Mouse (Mus musculus) limb, embryonic 14.5 days (tissue): ENCODE measurements around the gene Sod3. TPM values are rescaled to one million over a fixed set of nuclear protein-coding genes. Genes with fewer than 3 reads are reported as not detected.

ENCODE experiments used
- ATAC-seq: fragments of 200-750 bp; cut with Nextera tagmentation; 2 replicates; pipeline ENCODE4 v1.8.0; 2017; ENCODE audit warnings: low read depth, moderate number of reproducible peaks, moderate TSS enrichment; ENCODE audit not compliant: low FRiP score
- DNase-seq: peaks from one replicate; pipeline ENCODE4 v3.0.0-alpha.2; 2015; ENCODE audit warnings: low spot score
- H3K27ac ChIP-seq: fragments of 300-500 bp; sonication (generic); replicated peaks from 2 replicates; pipeline ENCODE4 v1.5.1; 2014; ENCODE audit warnings: low read depth, mild to moderate bottlenecking, low read length, moderate library complexity, mixed read lengths
- H3K27me3 ChIP-seq: fragments of 300-500 bp; sonication (generic); 2 replicates; pipeline ENCODE4 v1.6.1; 2014; ENCODE audit warnings: low read length, mixed read lengths; ENCODE audit not compliant: control insufficient read depth, insufficient read depth
- H3K36me3 ChIP-seq: fragments of 300-500 bp; sonication (generic); 2 replicates; pipeline ENCODE4 v1.6.1; 2014; ENCODE audit warnings: mild to moderate bottlenecking, low read length, moderate library complexity, mixed read lengths; ENCODE audit not compliant: control insufficient read depth, insufficient read depth
- H3K4me1 ChIP-seq: fragments of 300-500 bp; sonication (generic); 2 replicates; pipeline ENCODE4 v1.6.1; 2014; ENCODE audit warnings: antibody characterized with exemption, low read length, mixed read lengths; ENCODE audit not compliant: control insufficient read depth, insufficient read depth
- H3K4me2 ChIP-seq: fragments of 300-500 bp; sonication (generic); replicated peaks from 2 replicates; pipeline ENCODE4 v1.6.1; 2014; ENCODE audit warnings: low read depth, mild to moderate bottlenecking, low read length, moderate library complexity; ENCODE audit not compliant: severe bottlenecking
- H3K4me3 ChIP-seq: fragments of 300-500 bp; sonication (generic); replicated peaks from 2 replicates; pipeline ENCODE4 v1.5.1; 2014; ENCODE audit warnings: low read length
- H3K9ac ChIP-seq: fragments of 300-500 bp; sonication (generic); 2 replicates; pipeline ENCODE4 v1.6.1; 2014; ENCODE audit warnings: mild to moderate bottlenecking, low read depth, low read length, moderate library complexity; ENCODE audit not compliant: severe bottlenecking
- H3K9me3 ChIP-seq: fragments of 300-500 bp; sonication (generic); 2 replicates; pipeline ENCODE4 v1.6.1; 2016; ENCODE audit warnings: low read length; ENCODE audit not compliant: control insufficient read depth
- POLR2A ChIP-seq: fragments of 200-500 bp; IDR thresholded peaks from 2 replicates; pipeline ENCODE4 v1.8.0; 2012; ENCODE audit warnings: inconsistent platforms, mild to moderate bottlenecking, moderate library complexity, borderline replicate concordance; ENCODE audit not compliant: insufficient read depth, insufficient read length; ENCODE audit errors: extremely low read depth
- WGBS: fragments of 180-500 bp; shearing (Covaris S2); extraction: QIAGEN DNeasy Blood & Tissue Kit; methylation state at CpG from one replicate; pipeline ENCODE4 v1.1.7; 2014; 5-methylcytosine and 5-hydroxymethylcytosine counted together
- polyA plus RNA-seq, 2 experiments: library from polyadenylated mRNA; depleted of rRNA in 1 of 2; stranded (reverse) in 1 of 2; unstranded in 1 of 2; fragments of >200 nt; fragmentation: Nextera tagmentation in 1 of 2; extraction: Ambion mirVana in 1 of 2; gene quantifications; 2 replicates each; pipeline versions ENCODE4 v1.2.1 to v1.2.3; 2012 to 2014

Sod3 gene
- polyA plus RNA-seq, 2 experiments, result 0.98 to 1.1 TPM

GRCm38 (mm10) chr5:52391471-52391870 is 27.9 kb downstream of the Sod3 start:
- Histone ChIP-seq H3K27ac (no peak overlapping the region), H3K36me3 (no peaks in the 10 kb centered on the region), H3K27me3 (no peaks in the 10 kb centered on the region), H3K4me1 (no peaks in the 10 kb centered on the region), H3K9me3 (no peaks in the 10 kb centered on the region), H3K9ac (no peak overlapping the region), H3K4me2 (no peak overlapping the region), H3K4me3 (no peak overlapping the region)
- no peak for ATAC-seq
- WGBS, result 75% methylated on average over 16 of the region's 16 CpGs
- no peak for DNase-seq
- no peak for TF ChIP-seq POLR2A

- ATAC-seq (no peak), DNase-seq (no peak)
- Histone ChIP-seq H3K4me1 (no peaks in the 10 kb centered on the region), H3K27ac (no peak overlapping the region), H3K4me3 (no peak overlapping the region), H3K4me2 (no peak overlapping the region), H3K27me3 (no peaks in the 10 kb centered on the region), H3K36me3 (no peaks in the 10 kb centered on the region), H3K9me3 (no peaks in the 10 kb centered on the region), H3K9ac (no peak overlapping the region)
- no peak for TF ChIP-seq POLR2A
- WGBS, result 83% methylated on average over 4 of the region's 4 CpGs
Measured at GRCm38 (mm10) chr5:52393756-52394155, 30.2 kb downstream of the Sod3 start.

GRCm38 (mm10) chr5:52404373-52404772 is 40.8 kb downstream of the Sod3 start:
- no peak for TF ChIP-seq POLR2A
- 63% methylated on average over 8 of the region's 8 CpGs for WGBS
- no peak overlapping the region for H3K4me2 ChIP-seq
- no peak overlapping the region for H3K9ac ChIP-seq
- no peaks in the 10 kb centered on the region for H3K9me3 ChIP-seq
- H3K27ac ChIP-seq, result no peak overlapping the region
- no peaks in the 10 kb centered on the region for H3K4me1 ChIP-seq
- ATAC-seq (no peak), DNase-seq (no peak)
- no peak overlapping the region for H3K4me3 ChIP-seq
- H3K27me3 ChIP-seq, result no peaks in the 10 kb centered on the region
- H3K36me3 ChIP-seq, result no peaks in the 10 kb centered on the region

GRCm38 (mm10) chr5:52408668-52409315 is 45.2 kb downstream of the Sod3 start:
- Histone ChIP-seq H3K4me3 (no peak overlapping the region), H3K36me3 (no peaks in the 10 kb centered on the region), H3K4me2 (no peak overlapping the region), H3K4me1 (no peaks in the 10 kb centered on the region), H3K27me3 (no peaks in the 10 kb centered on the region), H3K27ac (no peak overlapping the region), H3K9me3 (no peaks in the 10 kb centered on the region), H3K9ac (no peak overlapping the region)
- no peak for TF ChIP-seq POLR2A
- no peak for DNase-seq
- ATAC-seq, result no peak
- 67% methylated on average over 7 of the region's 7 CpGs for WGBS

- Histone ChIP-seq H3K4me3 (no peak overlapping the region), H3K4me1 (no peaks in the 10 kb centered on the region), H3K4me2 (no peak overlapping the region), H3K9ac (no peak overlapping the region), H3K27ac (no peak overlapping the region), H3K27me3 (no peaks in the 10 kb centered on the region), H3K9me3 (no peaks in the 10 kb centered on the region), H3K36me3 (no peaks in the 10 kb centered on the region)
- DNase-seq (no peak), ATAC-seq (no peak)
- TF ChIP-seq POLR2A, result no peak
- WGBS, result 82% methylated on average over 12 of the region's 12 CpGs
Measured at GRCm38 (mm10) chr5:52410197-52410596, 46.6 kb downstream of the Sod3 start.
